Comparison of ENCODE assay signal across 8 mouse cellular contexts in genomic region chr12:108668606-108669235, GRCm38 (mm10). TPM values are rescaled to one million over a fixed set of nuclear protein-coding genes. Genes with fewer than 3 reads are reported as not detected.
DNase-seq lines count a peak whose midpoint lies in the region; ATAC-seq and TF ChIP-seq lines count a peak whose summit lies in the region.

No protein-coding gene starts in this region.

- no peak overlapping the region for H3K4me2 ChIP-seq in forebrain, embryonic 12.5 days
- no peak overlapping the region for H3K4me2 ChIP-seq in lung, postnatal 0 days (replicated peaks; ENCODE audit: low read depth, low read length)

- TF ChIP-seq POLR2A in heart, adult 2 months (IDR thresholded peaks at IDR 0.05; ENCODE audit: insufficient read depth, low read depth, low read length), result no peak

- no peak for TF ChIP-seq EP300 in heart, adult 2 months (IDR thresholded peaks at IDR 0.05; ENCODE audit: insufficient read depth, low read depth, low read length)
- peak; percentile 67 for TF ChIP-seq EP300 in lung, postnatal 0 days (IDR thresholded peaks at IDR 0.05)

- no peaks in the 10 kb centered on the region for H3K27me3 ChIP-seq in heart, adult 2 months (ENCODE audit: control insufficient read depth, insufficient read depth, low read length)
- H3K27me3 ChIP-seq in forebrain, embryonic 12.5 days, result no peaks in the 10 kb centered on the region
- H3K27me3 ChIP-seq in lung, postnatal 0 days (replicated peaks; ENCODE audit: insufficient read depth, low read length), result no peaks in the 10 kb centered on the region

- no peak for DNase-seq in heart, adult 2 months
- DNase-seq in heart, postnatal 14 days, result no peak
- DNase-seq in adipocyte (ENCODE audit: low spot score), result peak; percentile 79
- peak; percentile 64 for DNase-seq in lung, postnatal 0 days (ENCODE audit: low spot score)
- DNase-seq in thymus, postnatal 36 days, result no peak
- DNase-seq in left cerebral cortex, adult 8-10 months (ENCODE audit: low spot score in 2 of 2), result no peak

- no peak overlapping the region for H3K4me3 ChIP-seq in heart, adult 2 months
- no peak overlapping the region for H3K4me3 ChIP-seq in forebrain, embryonic 12.5 days (replicated peaks)
- H3K4me3 ChIP-seq in lung, postnatal 0 days (ENCODE audit: low read depth, low read length), result no peak overlapping the region

- intact Hi-C loops in heart, adult 2 months (cut with DNase I), result no loop called here
- intact Hi-C loops in heart, postnatal 14 days (cut with DNase I), result no loop called here

- H3K9me3 ChIP-seq in forebrain, embryonic 12.5 days, result no peaks in the 10 kb centered on the region
- H3K9me3 ChIP-seq in lung, postnatal 0 days (ENCODE audit: low read length), result no peaks in the 10 kb centered on the region

- H3K4me1 ChIP-seq in heart, adult 2 months (ENCODE audit: control insufficient read depth, insufficient read depth, low read length), result peaks cover 8% of the 10 kb centered on the region
- H3K4me1 ChIP-seq in forebrain, embryonic 12.5 days, result peaks cover 7% of the 10 kb centered on the region; the same call in 1 of the 2 replicates
- H3K4me1 ChIP-seq in lung, postnatal 0 days (ENCODE audit: insufficient read depth, low read depth, low read length), result peaks cover 11% of the 10 kb centered on the region; the same call in 1 of the 2 replicates

- no peak for ATAC-seq in forebrain, embryonic 12.5 days (ENCODE audit: low FRiP score)
- peak; percentile 68 for ATAC-seq in lung, postnatal 0 days
- no peak for ATAC-seq in activated CD4-positive, CD25-positive, alpha-beta regulatory T cell, adult 4 months

- H3K36me3 ChIP-seq in heart, adult 2 months (ENCODE audit: control insufficient read depth, insufficient read depth, low read length), result no peaks in the 10 kb centered on the region
- H3K36me3 ChIP-seq in forebrain, embryonic 12.5 days (replicated peaks), result peaks cover 57% of the 10 kb centered on the region
- no peaks in the 10 kb centered on the region for H3K36me3 ChIP-seq in lung, postnatal 0 days (ENCODE audit: insufficient read depth, low read length)

- no peak overlapping the region for H3K9ac ChIP-seq in heart, adult 2 months (ENCODE audit: low read depth, low read length)
- H3K9ac ChIP-seq in forebrain, embryonic 12.5 days, result no peak overlapping the region
- no peak overlapping the region for H3K9ac ChIP-seq in lung, postnatal 0 days (replicated peaks; ENCODE audit: low read depth)

- 33% methylated on average over 8 of the region's 8 CpGs for WGBS in heart, adult 2 months
- WGBS in forebrain, embryonic 12.5 days, result 85% methylated on average over 8 of the region's 8 CpGs
- WGBS in lung, postnatal 0 days, result 50% methylated on average over 8 of the region's 8 CpGs

- peak overlapping the region; percentile 24 for H3K27ac ChIP-seq in heart, adult 2 months
- peak overlapping the region; percentile 39; the same call in 1 of the 2 replicates for H3K27ac ChIP-seq in forebrain, embryonic 12.5 days
- peak overlapping the region; percentile 62 for H3K27ac ChIP-seq in lung, postnatal 0 days (ENCODE audit: low read length)

- no peak for TF ChIP-seq CTCF in heart, adult 2 months (IDR thresholded peaks at IDR 0.05)
- no peak for TF ChIP-seq CTCF in lung, postnatal 0 days (IDR thresholded peaks at IDR 0.05)

- no peaks in the 10 kb centered on the region for H3K79me2 ChIP-seq in heart, adult 2 months (replicated peaks; ENCODE audit: control insufficient read depth, insufficient read depth, low read length)

RNA-seq across cellular contexts. Expression of gene Degs2, which starts 33.4 kb away (rescaled TPM):
- under 1 TPM; 0.50 to 0.55 TPM for total RNA-seq in heart, adult 2 months (2021)
- polyA plus RNA-seq in heart, adult 2 months (2012; rRNA removed), result 1.00 TPM in 2 replicates
- under 1 TPM; 0.27 to 0.81 TPM for total RNA-seq in heart, postnatal 14 days (2021)
- polyA plus RNA-seq in forebrain, embryonic 12.5 days (2016; fragmentation: Nextera tagmentation; extraction: Ambion mirVana), result 2.3 and 2.4 TPM in 2 replicates
- polyA plus RNA-seq in lung, postnatal 0 days (2015; fragmentation: Nextera tagmentation; extraction: Ambion mirVana), result 0.74 and 0.75 TPM in 2 replicates
- polyA plus RNA-seq in activated CD4-positive, CD25-positive, alpha-beta regulatory T cell, adult 4 months (2017; shearing (Covaris generic)), result 1 to 10 TPM; 3.6 to 5.6 TPM
- total RNA-seq in left cerebral cortex, adult 8-10 months (2022), result 1 to 10 TPM; 4.8 to 7.2 (median 6.6) TPM

Comparison
In these comparisons a context has a peak if more than half of its experiments do, and no peak if none do; other contexts are left out.
1. DNase-seq: peak in adipocyte (single experiment) and lung, postnatal 0 days (single experiment); none in heart, adult 2 months (0 of 2), heart, postnatal 14 days (0 of 2), thymus, postnatal 36 days (0 of 2) and left cerebral cortex, adult 8-10 months (0 of 2).
2. Peak in every context shown above with its lines, with median percentiles within 50 percentile points of each other: H3K27ac ChIP-seq.